Mouse (Mus musculus): ENCODE data around the gene Nrros. TPM values are rescaled to one million over a fixed set of nuclear protein-coding genes. Genes with fewer than 3 reads are reported as not detected.
"Not testable (repeated sequence)": the region's sequence is repeated elsewhere in the genome, so short reads cannot be mapped to it uniquely, and the experiment has no call there.

The Nrros gene
- total RNA-seq, 2 experiments from 2014 or later = 8.5 to 12.3 TPM

- intact Hi-C loops (cut with DNase I) = no loop called here
- DNase-seq (ENCODE audit: low spot score in 2 of 2) = no peak
Observed at GRCm38 (mm10) chr16:32124444-32125335, 40.7 kb downstream of the Nrros start.

GRCm38 (mm10) chr16:32124020-32124419 lies 41.4 kb downstream of the Nrros start:
- intact Hi-C loops (cut with DNase I) = no loop called here
- DNase-seq (ENCODE audit: low spot score in 2 of 2) = no peak

- intact Hi-C loops (cut with DNase I) = no loop called here
- DNase-seq (ENCODE audit: low spot score in 2 of 2) = no peak
Observed at GRCm38 (mm10) chr16:32120454-32120853, 44.9 kb downstream of the Nrros start.

- intact Hi-C loops (cut with DNase I) = loop anchor here (5.0 kb wide), 1 partner anchor 86 kb away; no protein-coding TSS in a partner anchor
Observed at GRCm38 (mm10) chr16:32116186-32116585, 49.2 kb downstream of the Nrros start.

GRCm38 (mm10) chr16:32115781-32116180 lies 49.6 kb downstream of the Nrros start:
- DNase-seq (ENCODE audit: low spot score in 2 of 2) = no peak
- intact Hi-C loops (cut with DNase I) = loop anchor here (5.0 kb wide), 1 partner anchor 87 kb away; no protein-coding TSS in a partner anchor

More at GRCm38 (mm10) chr16:32116186-32116585, 49.2 kb downstream of the Nrros start:
- no peak for DNase-seq (ENCODE audit: low spot score in 2 of 2)

- peak; percentile 77 to 88 for DNase-seq (ENCODE audit: low spot score in 2 of 2)
- intact Hi-C loops (cut with DNase I) = loop anchor here (5.0 kb wide), 2 partner anchors 87 to 132 kb away; partner anchors contain the start of genes Fbxo45 and Wdr53
Observed at GRCm38 (mm10) chr16:32114968-32115695, 50.3 kb downstream of the Nrros start.

- intact Hi-C loops (cut with DNase I) = loop anchor here (5.0 kb wide), 1 partner anchor 133 kb away; the partner anchor contains the start of genes Fbxo45 and Wdr53
- no peak for DNase-seq (ENCODE audit: low spot score in 2 of 2)
Observed at GRCm38 (mm10) chr16:32114406-32114805, 51.0 kb downstream of the Nrros start.

GRCm38 (mm10) chr16:32113541-32114218 lies 51.7 kb downstream of the Nrros start:
- intact Hi-C loops (cut with DNase I) = loop anchor here (5.0 kb wide), 1 partner anchor 134 kb away; the partner anchor contains the start of genes Fbxo45 and Wdr53
- DNase-seq (ENCODE audit: low spot score in 2 of 2) = peak; percentile 68 to 72

- DNase-seq (ENCODE audit: low spot score in 2 of 2) = peak in 1 of 2 experiments; percentile 64
- intact Hi-C loops (cut with DNase I) = loop anchor here (5.0 kb wide), 1 partner anchor 136 kb away; the partner anchor contains the start of genes Fbxo45 and Wdr53
Observed at GRCm38 (mm10) chr16:32110951-32111699, 54.3 kb downstream of the Nrros start.

GRCm38 (mm10) chr16:32108578-32108977 lies 56.8 kb downstream of the Nrros start:
- intact Hi-C loops (cut with DNase I) = no loop called here
- no peak for DNase-seq (ENCODE audit: low spot score in 2 of 2)

- DNase-seq (ENCODE audit: low spot score in 2 of 2) = no peak
- intact Hi-C loops (cut with DNase I) = no loop called here
Observed at GRCm38 (mm10) chr16:32108170-32108569, 57.2 kb downstream of the Nrros start.

- intact Hi-C loops (cut with DNase I) = no loop called here
Observed at GRCm38 (mm10) chr16:32107342-32108045, 57.9 kb downstream of the Nrros start.

GRCm38 (mm10) chr16:32105698-32106097 lies 59.7 kb downstream of the Nrros start:
- DNase-seq (ENCODE audit: low spot score in 2 of 2) = no peak
- intact Hi-C loops (cut with DNase I) = no loop called here

More at GRCm38 (mm10) chr16:32107342-32108045, 57.9 kb downstream of the Nrros start:
- DNase-seq (ENCODE audit: low spot score in 2 of 2) = no peak

- intact Hi-C loops (cut with DNase I) = no loop called here
- no peak for DNase-seq (ENCODE audit: low spot score in 2 of 2)
Observed at GRCm38 (mm10) chr16:32102295-32102694, 63.1 kb downstream of the Nrros start.

GRCm38 (mm10) chr16:32099638-32100150 lies 65.7 kb downstream of the Nrros start, which contains the start of the genes Pigx and Cep19:
Gene Pigx, minus strand, starts transcription at chr16:32099740.
Gene Cep19, plus strand, starts transcription at chr16:32099800.
- DNase-seq (ENCODE audit: low spot score in 2 of 2) = peak; percentile 86 to 88
- intact Hi-C loops (cut with DNase I) = no loop called here

GRCm38 (mm10) chr16:32098897-32099637 lies 66.3 kb downstream of the Nrros start:
- intact Hi-C loops (cut with DNase I) = no loop called here
- no peak for DNase-seq (ENCODE audit: low spot score in 2 of 2)

- DNase-seq (ENCODE audit: low spot score in 2 of 2); intact Hi-C loops (cut with DNase I): not testable (repeated sequence)
Observed at GRCm38 (mm10) chr16:32097757-32098156, 67.6 kb downstream of the Nrros start.
